Mouse (Mus musculus) limb, embryonic 12.5 days (tissue): Measurements from ENCODE around the gene Hibadh. TPM values are rescaled to one million over a fixed set of nuclear protein-coding genes. Genes with fewer than 3 reads are reported as not detected.
"Not testable (repeated sequence)": the region's sequence is repeated elsewhere in the genome, so short reads cannot be mapped to it uniquely, and the experiment has no call there.

Source experiments
- ATAC-seq: fragments of 200-750 bp; cut with Nextera tagmentation; 2 replicates; pipeline ENCODE4 v1.8.0; 2017; ENCODE audit warnings: low read depth, moderate TSS enrichment; ENCODE audit not compliant: insufficient number of reproducible peaks, insufficient read depth, low FRiP score, low TSS enrichment
- H3K27ac ChIP-seq: fragments of 300-500 bp; sonication (generic); 2 replicates; pipeline ENCODE4 v1.5.1; 2016; ENCODE audit warnings: mild to moderate bottlenecking, moderate library complexity
- H3K27me3 ChIP-seq: fragments of 300-500 bp; sonication (generic); 2 replicates; pipeline ENCODE4 v1.6.1; 2016; ENCODE audit warnings: mild to moderate bottlenecking, moderate library complexity
- H3K36me3 ChIP-seq: fragments of 300-500 bp; sonication (generic); 2 replicates; pipeline ENCODE4 v1.6.1; 2016; ENCODE audit warnings: mild to moderate bottlenecking, moderate library complexity
- H3K4me1 ChIP-seq: fragments of 300-500 bp; sonication (generic); replicated peaks from 2 replicates; pipeline ENCODE4 v1.6.1; 2016
- H3K4me2 ChIP-seq: fragments of 300-500 bp; sonication (generic); 2 replicates; pipeline ENCODE4 v1.6.1; 2016; ENCODE audit warnings: mild to moderate bottlenecking, moderate library complexity
- H3K4me3 ChIP-seq: fragments of 300-500 bp; sonication (generic); replicated peaks from 2 replicates; pipeline ENCODE4 v1.5.1; 2016; ENCODE audit warnings: mild to moderate bottlenecking
- H3K9ac ChIP-seq: fragments of 300-500 bp; sonication (generic); replicated peaks from 2 replicates; pipeline ENCODE4 v1.6.1; 2016; ENCODE audit warnings: mild to moderate bottlenecking, moderate library complexity
- H3K9me3 ChIP-seq: fragments of 300-500 bp; sonication (generic); 2 replicates; pipeline ENCODE4 v1.6.1; 2016; ENCODE audit warnings: mild to moderate bottlenecking, moderate library complexity
- WGBS: fragments of 180-500 bp; shearing (Covaris S2); methylation state at CpG from one replicate; pipeline ENCODE4 v1.1.7; 2016; 5-methylcytosine and 5-hydroxymethylcytosine counted together
- polyA plus RNA-seq: library from polyadenylated mRNA; unstranded; fragments of >200 nt; fragmentation: Nextera tagmentation; extraction: Ambion mirVana; gene quantifications from 2 replicates; pipeline ENCODE4 v1.2.1, GENCODE M21; 2016

Hibadh gene
- 95.7 and 102 TPM in 2 replicates for polyA plus RNA-seq

- Histone ChIP-seq H3K4me2 (peak within 1 kb of the TSS; percentile 88), H3K4me3 (peak within 1 kb of the TSS; percentile 84), H3K4me1 (peaks cover 29% of the 10 kb centered on the region), H3K9ac (peak within 1 kb of the TSS; percentile 87), H3K27ac (peak within 1 kb of the TSS; percentile 83), H3K9me3 (no peaks in the 10 kb centered on the region), H3K36me3 (no peaks in the 10 kb centered on the region), H3K27me3 (peaks cover 7% of the 10 kb centered on the region)
- ATAC-seq = peak; percentile 97
- under 1% methylated on average over 34 of the region's 34 CpGs for WGBS
These were observed at the start of gene Hibadh for GRCm38 (mm10) chr6:52640224-52640712. Hibadh (minus strand) TSS chr6:52640389.

GRCm38 (mm10) chr6:52686901-52687500, 46.8 kb upstream of the Hibadh start:
- no peaks in the 10 kb centered on the region for H3K9me3 ChIP-seq
- H3K4me2 ChIP-seq = no peak overlapping the region
- no peaks in the 10 kb centered on the region for H3K27me3 ChIP-seq
- ATAC-seq = no peak
- no peak overlapping the region for H3K27ac ChIP-seq
- no peaks in the 10 kb centered on the region for H3K36me3 ChIP-seq
- H3K9ac ChIP-seq = no peak overlapping the region
- H3K4me3 ChIP-seq = no peak overlapping the region
- WGBS = 37% methylated on average over 5 of the region's 5 CpGs
- peaks cover 10% of the 10 kb centered on the region; the same call in 1 of the 2 replicates for H3K4me1 ChIP-seq

DNA sequence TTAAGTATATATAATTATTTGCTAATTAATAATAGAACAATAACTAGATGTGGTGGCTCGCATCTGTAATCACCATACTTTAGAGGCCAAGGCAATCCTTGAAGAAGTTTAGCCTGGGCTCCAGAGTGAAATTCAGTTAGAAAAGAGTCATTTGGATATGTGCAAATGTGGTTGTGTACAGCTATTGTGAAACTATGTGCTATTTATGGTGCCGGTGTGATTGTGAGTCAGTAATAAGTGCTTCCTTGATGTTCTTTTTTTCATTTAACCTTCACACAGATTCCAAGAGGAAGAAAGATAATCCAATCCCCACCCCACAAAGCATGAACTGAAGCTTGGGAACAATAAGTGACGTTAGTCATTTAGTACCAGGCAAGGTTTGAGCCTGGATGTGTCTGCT, 42.4 kb upstream of the Hibadh start:
- H3K36me3 ChIP-seq = no peaks in the 10 kb centered on the region
- H3K4me2 ChIP-seq = no peak overlapping the region
- peaks cover 11% of the 10 kb centered on the region; the same call in 1 of the 2 replicates for H3K4me1 ChIP-seq
- ATAC-seq = no peak
- H3K27me3 ChIP-seq = 0 out of 2 replicates have a peak, but pooled peaks cover 2% of the 10 kb centered on the region
- WGBS = 89% methylated on average over 3 of the region's 3 CpGs
- H3K27ac ChIP-seq = no peak overlapping the region
- H3K9me3 ChIP-seq = no peaks in the 10 kb centered on the region
- H3K4me3 ChIP-seq = no peak overlapping the region
- H3K9ac ChIP-seq = no peak overlapping the region

- no peak overlapping the region for H3K27ac ChIP-seq
- no peak overlapping the region for H3K4me3 ChIP-seq
- WGBS = 80% methylated on average over 6 of the region's 6 CpGs
- H3K9me3 ChIP-seq = no peaks in the 10 kb centered on the region
- no peaks in the 10 kb centered on the region for H3K36me3 ChIP-seq
- ATAC-seq = no peak
- H3K4me2 ChIP-seq = no peak overlapping the region
- peaks cover 11% of the 10 kb centered on the region; the same call in 1 of the 2 replicates for H3K4me1 ChIP-seq
- H3K9ac ChIP-seq = no peak overlapping the region
- H3K27me3 ChIP-seq = 0 out of 2 replicates have a peak, but pooled peaks cover 2% of the 10 kb centered on the region
These were observed 41.8 kb upstream of the Hibadh start for GRCm38 (mm10) chr6:52681847-52682485.

GRCm38 (mm10) chr6:52680458-52681032, 40.4 kb upstream of the Hibadh start:
- Histone ChIP-seq H3K9me3 (no peaks in the 10 kb centered on the region), H3K4me1 (peaks cover 9% of the 10 kb centered on the region), H3K4me2 (no peak overlapping the region), H3K4me3 (no peak overlapping the region), H3K27ac (no peak overlapping the region), H3K27me3 (0 out of 2 replicates have a peak, but pooled peaks cover 2% of the 10 kb centered on the region), H3K9ac (no peak overlapping the region), H3K36me3 (no peaks in the 10 kb centered on the region)
- whole genome bisulfite sequencing = 68% methylated on average over 8 of the region's 8 CpGs
- no peak for ATAC-seq

DNA sequence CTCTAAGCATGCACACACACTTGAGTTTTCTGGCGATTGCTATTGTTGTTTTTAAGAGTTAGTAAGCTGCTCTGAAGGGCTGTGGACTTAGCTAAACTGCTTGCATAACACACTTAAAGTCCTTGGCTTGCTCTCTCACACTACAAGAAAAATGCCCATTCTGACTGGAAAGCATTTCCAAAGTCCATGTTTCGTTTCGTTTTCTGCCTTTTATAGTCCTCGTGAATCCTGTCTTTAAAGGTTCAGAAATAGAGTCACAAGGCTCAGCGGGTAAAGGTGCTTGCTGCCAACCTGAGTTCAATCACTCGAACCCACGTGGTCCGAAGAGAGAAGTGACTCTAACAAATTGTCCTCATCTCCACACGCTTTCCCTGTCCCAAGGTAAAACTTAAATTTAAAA, 39.4 kb upstream of the Hibadh start:
- Histone ChIP-seq H3K4me3 (no peak overlapping the region), H3K27me3 (0 out of 2 replicates have a peak, but pooled peaks cover 2% of the 10 kb centered on the region), H3K9ac (no peak overlapping the region), H3K4me2 (no peak overlapping the region), H3K9me3 (no peaks in the 10 kb centered on the region), H3K36me3 (no peaks in the 10 kb centered on the region), H3K27ac (no peak overlapping the region), H3K4me1 (peaks cover 14% of the 10 kb centered on the region)
- no peak for ATAC-seq
- 67% methylated on average over 9 of the region's 9 CpGs for WGBS

DNA sequence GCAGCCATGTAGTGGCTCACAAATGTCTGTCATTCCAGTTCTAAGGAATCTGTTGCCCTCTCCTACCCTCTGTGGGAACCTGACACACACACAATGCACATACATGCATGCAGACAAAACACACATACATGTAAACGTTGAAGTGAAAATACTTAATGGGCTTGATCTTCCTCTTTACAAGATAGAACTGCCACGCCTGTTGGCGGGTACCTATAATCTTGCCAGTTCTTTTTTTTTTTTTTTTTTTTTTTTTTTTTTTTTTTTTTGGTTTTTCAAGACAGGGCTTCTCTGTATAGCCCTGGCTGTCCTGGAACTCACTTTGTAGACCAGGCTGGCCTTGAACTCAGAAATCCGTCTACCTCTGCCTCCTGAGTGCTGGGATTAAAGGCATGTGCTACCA, 37.3 kb upstream of the Hibadh start:
- 90% methylated on average over 4 of the region's 4 CpGs for WGBS
- H3K4me1 ChIP-seq = peaks cover 24% of the 10 kb centered on the region
- H3K27ac ChIP-seq, H3K4me2 ChIP-seq, H3K9ac ChIP-seq, H3K9me3 ChIP-seq, ATAC-seq, H3K36me3 ChIP-seq, H3K4me3 ChIP-seq, H3K27me3 ChIP-seq: not testable (repeated sequence)

DNA sequence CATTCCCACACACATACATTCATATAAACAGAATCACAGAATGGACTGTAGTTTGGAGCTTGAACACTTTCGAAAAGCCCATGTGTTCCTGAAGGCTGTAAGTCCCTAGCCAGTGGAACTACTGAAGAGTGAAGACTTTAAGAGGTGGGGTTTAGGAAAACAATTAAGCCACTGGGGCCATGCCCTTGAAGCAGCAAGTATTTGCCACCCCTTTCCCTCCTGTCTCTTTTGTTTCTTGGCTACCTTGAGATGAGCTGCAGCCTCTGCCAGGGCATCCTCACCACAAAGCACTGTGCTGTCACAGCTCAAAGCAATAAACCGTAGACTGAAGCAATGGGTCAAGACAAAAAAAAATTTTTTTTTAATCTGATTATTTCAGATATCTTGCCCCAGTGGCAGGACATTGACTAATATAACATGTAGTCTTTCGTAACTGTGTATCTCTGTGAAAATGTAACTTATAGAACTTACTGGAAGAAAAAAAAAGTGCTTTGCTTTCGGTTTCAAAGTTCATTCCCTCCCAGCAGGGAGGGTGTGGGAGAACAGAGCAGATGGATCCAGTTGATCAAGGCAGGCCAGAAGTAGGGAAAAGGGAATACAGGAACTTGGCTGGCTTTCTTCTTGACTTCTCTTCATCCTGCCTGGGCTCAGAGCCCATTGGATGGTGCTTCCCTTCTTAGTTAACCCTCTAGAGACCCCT, 35.2 kb upstream of the Hibadh start:
- WGBS = 83% methylated on average over 4 of the region's 4 CpGs
- no peaks in the 10 kb centered on the region for H3K36me3 ChIP-seq

GRCm38 (mm10) chr6:52674541-52674940, 34.4 kb upstream of the Hibadh start:
- H3K27ac ChIP-seq = peak overlapping the region; percentile 62
- H3K4me2 ChIP-seq = no peak overlapping the region
- no peak overlapping the region for H3K9ac ChIP-seq
- peaks cover 35% of the 10 kb centered on the region for H3K4me1 ChIP-seq
- no peaks in the 10 kb centered on the region for H3K9me3 ChIP-seq
- H3K27me3 ChIP-seq = 0 out of 2 replicates have a peak, but pooled peaks cover 2% of the 10 kb centered on the region
- no peak overlapping the region for H3K4me3 ChIP-seq
- no peak for ATAC-seq
- WGBS = 79% methylated on average over 12 of the region's 12 CpGs
- no peaks in the 10 kb centered on the region for H3K36me3 ChIP-seq

More for the DNA sequence above, 35.2 kb upstream of the Hibadh start:
- Histone ChIP-seq H3K4me1 (peaks cover 31% of the 10 kb centered on the region), H3K4me2 (no peak overlapping the region), H3K9ac (no peak overlapping the region), H3K4me3 (no peak overlapping the region), H3K27me3 (0 out of 2 replicates have a peak, but pooled peaks cover 2% of the 10 kb centered on the region), H3K27ac (no peak overlapping the region), H3K9me3 (no peaks in the 10 kb centered on the region)
- ATAC-seq = no peak

GRCm38 (mm10) chr6:52673706-52674105, 33.5 kb upstream of the Hibadh start:
- H3K9ac ChIP-seq = no peak overlapping the region
- H3K4me2 ChIP-seq = no peak overlapping the region
- H3K9me3 ChIP-seq = no peaks in the 10 kb centered on the region
- no peak overlapping the region for H3K27ac ChIP-seq
- peaks cover 31% of the 10 kb centered on the region for H3K4me1 ChIP-seq
- no peak; the same call in 1 of the 2 replicates for ATAC-seq
- H3K27me3 ChIP-seq = 0 out of 2 replicates have a peak, but pooled peaks cover 2% of the 10 kb centered on the region
- H3K4me3 ChIP-seq = no peak overlapping the region
- no peaks in the 10 kb centered on the region for H3K36me3 ChIP-seq
- 56% methylated on average over 7 of the region's 7 CpGs for WGBS

GRCm38 (mm10) chr6:52672539-52672938, 32.4 kb upstream of the Hibadh start:
- Histone ChIP-seq H3K4me2 (no peak overlapping the region), H3K27me3 (no peaks in the 10 kb centered on the region), H3K4me3 (no peak overlapping the region), H3K9ac (no peak overlapping the region), H3K27ac (no peak overlapping the region), H3K36me3 (no peaks in the 10 kb centered on the region), H3K4me1 (peaks cover 36% of the 10 kb centered on the region), H3K9me3 (no peaks in the 10 kb centered on the region)
- ATAC-seq = no peak
- WGBS = 40% methylated on average over 2 of the region's 2 CpGs
